ENCODE assay signal across 8 mouse cellular contexts in genomic region chr6:42257303-42257863, GRCm38 (mm10). TPM values are rescaled to one million over a fixed set of nuclear protein-coding genes. Genes with fewer than 3 reads are reported as not detected.
DNase-seq lines count a peak whose midpoint lies in the region; TF ChIP-seq lines count a peak whose summit lies in the region.
"Had no signal": no experiment of that assay in that cellular context is flagged by ENCODE, and none has a peak within 500 bp of the region (broad histone marks: within the 10 kb centered on the region; RNA-seq: fewer than 3 reads in every experiment).

No protein-coding gene starts in this region.

- no peak for TF ChIP-seq POLR2A in MEL (IDR thresholded peaks at IDR 0.05; ENCODE audit: control insufficient read depth in 1 of 2, insufficient read depth in 1 of 2, low read depth in 1 of 2, low read length in 2 of 2, poor library complexity in 1 of 2)
- no peak for TF ChIP-seq POLR2A in bone marrow, adult 2 months (IDR thresholded peaks at IDR 0.05; ENCODE audit: borderline replicate concordance, control insufficient read depth, low read depth, low read length)

- no peak overlapping the region for H3K4me3 ChIP-seq in MEL (ENCODE audit: control insufficient read depth in 1 of 2, insufficient read depth in 1 of 2, low read depth in 2 of 2, low read length in 2 of 2)
- H3K4me3 ChIP-seq in bone marrow, adult 2 months (replicated peaks; ENCODE audit: control insufficient read depth, low read depth, low read length), result no peak overlapping the region

- H3K27ac ChIP-seq in MEL (ENCODE audit: control insufficient read depth, low read depth, low read length), result no peak overlapping the region
- no peak overlapping the region for H3K27ac ChIP-seq in bone marrow, adult 2 months (ENCODE audit: control insufficient read depth, insufficient read depth, low read depth, low read length, poor library complexity)

- H3K79me2 ChIP-seq in MEL (ENCODE audit: control insufficient read depth, insufficient read depth, low read length, poor library complexity), result no peaks in the 10 kb centered on the region

- peak; percentile 52 for TF ChIP-seq RAD21 in MEL (IDR thresholded peaks at IDR 0.05; ENCODE audit: low read depth, low read length)

- peak; percentile 85 for DNase-seq in MEL (ENCODE audit: low read depth, low spot score)
- peak; percentile 21 for DNase-seq in fibroblast of lung, adult 2 months (ENCODE audit: low read depth)
- peak; percentile 48 to 59 for DNase-seq in heart, postnatal 36 days
- DNase-seq in layer of hippocampus, adult 18-20 months (ENCODE audit: low spot score in 2 of 2), result peak; percentile 15 to 71
- DNase-seq in lung, postnatal 36 days, result peak; percentile 85
- DNase-seq in right cerebral cortex, postnatal 14 days, result peak; percentile 38

- peak; percentile 81 to 85 for TF ChIP-seq EP300 in MEL (IDR thresholded peaks at IDR 0.05; ENCODE audit: low read depth in 1 of 2, low read length in 2 of 2)

- H3K36me3 ChIP-seq in MEL (ENCODE audit: control insufficient read depth in 1 of 2, insufficient read depth in 2 of 2, low read length in 2 of 2), result peaks cover 0 to 10% of the 10 kb centered on the region in 2 experiments; a peak in 2 of 4 replicates

- peaks cover 1 to 2% of the 10 kb centered on the region in 2 experiments; a peak in 2 of 4 replicates for H3K27me3 ChIP-seq in MEL (ENCODE audit: control insufficient read depth in 1 of 2, insufficient read depth in 2 of 2, low read length in 2 of 2)

- no peak overlapping the region for H3K9ac ChIP-seq in MEL (ENCODE audit: control insufficient read depth, low read depth, low read length, poor library complexity, severe bottlenecking)

- peaks cover 3 to 9% of the 10 kb centered on the region in 2 experiments; a peak in 3 of 4 replicates for H3K4me1 ChIP-seq in MEL (ENCODE audit: control insufficient read depth in 1 of 2, insufficient read depth in 2 of 2, low read length in 2 of 2)
- H3K4me1 ChIP-seq in bone marrow, adult 2 months (ENCODE audit: control insufficient read depth, insufficient read depth, low read length), result no peaks in the 10 kb centered on the region

- H3K9me3 ChIP-seq in MEL (replicated peaks; ENCODE audit: insufficient read depth, low read length), result no peaks in the 10 kb centered on the region

- intact Hi-C loops in heart, postnatal 36 days (cut with DNase I), result loop anchor here (1.0 kb wide), 1 partner anchor 30 kb away; no protein-coding TSS in a partner anchor

- WGBS in bone marrow, adult 2 months, result 11% methylated on average over 11 of the region's 11 CpGs

- TF ChIP-seq CTCF in MEL (IDR thresholded peaks at IDR 0.05 in 2 of 3, conservative IDR thresholded peaks at IDR 0.05 in 1 of 3; ENCODE audit: control insufficient read depth in 1 of 3, insufficient read depth in 1 of 3, low read depth in 2 of 3, low read length in 3 of 3, poor library complexity in 1 of 3, severe bottlenecking in 1 of 3), result peak; percentile 47 to 77 (median 74)
- peak; percentile 82 for TF ChIP-seq CTCF in bone marrow, adult 2 months (IDR thresholded peaks at IDR 0.05; ENCODE audit: control insufficient read depth, insufficient read depth, low read length)

TF ChIP-seq in MEL, 35 proteins besides CTCF, POLR2A, EP300 and RAD21 (continues in another document):
- TF ChIP-seq GATA1 (IDR thresholded peaks at IDR 0.05; ENCODE audit: low read depth, low read length) (peak; percentile 90), SIN3A (IDR thresholded peaks at IDR 0.05; ENCODE audit: low read length) (no peak; the same call in 1 of the 2 replicates), HCFC1 (IDR thresholded peaks at IDR 0.05; ENCODE audit: low read depth, low read length) (no peak), TAL1 (IDR thresholded peaks at IDR 0.05; ENCODE audit: low read length) (peak; percentile 61), MAX (IDR thresholded peaks at IDR 0.05; ENCODE audit: low read length) (no peak; the same call in 1 of the 2 replicates), ZKSCAN1 (IDR thresholded peaks at IDR 0.05; ENCODE audit: low read depth, low read length) (no peak), MYB (IDR thresholded peaks at IDR 0.05; ENCODE audit: low read depth, low read length) (no peak), UBTF (IDR thresholded peaks at IDR 0.05; ENCODE audit: borderline replicate concordance, insufficient read depth, low read depth, low read length) (no peak), TCF12 (IDR thresholded peaks at IDR 0.05; ENCODE audit: low read depth, low read length) (peak; percentile 86), MAZ (IDR thresholded peaks at IDR 0.05; ENCODE audit: low read depth, low read length) (no peak), TBP (IDR thresholded peaks at IDR 0.05; ENCODE audit: low read depth, low read length) (no peak), SMC3 (IDR thresholded peaks at IDR 0.05; ENCODE audit: low read depth, low read length) (peak; percentile 74), RCOR1 (IDR thresholded peaks at IDR 0.05; ENCODE audit: low read depth, low read length) (peak; percentile 92), POLR2AphosphoS2 (IDR thresholded peaks at IDR 0.05; ENCODE audit: low read length) (no peak), KAT2A (conservative IDR thresholded peaks at IDR 0.05; ENCODE audit: low read depth, low read length) (no peak), ETS1 (IDR thresholded peaks at IDR 0.05; ENCODE audit: low read depth, low read length) (peak; percentile 82), ZMIZ1 (IDR thresholded peaks at IDR 0.05; ENCODE audit: low read depth, low read length) (no peak), MEF2A (IDR thresholded peaks at IDR 0.05; ENCODE audit: extremely low read depth, insufficient replicate concordance, low read depth, low read length, poor library complexity, severe bottlenecking) (no peak), GABPA (IDR thresholded peaks at IDR 0.05; ENCODE audit: low read depth, low read length) (no peak), MYC (IDR thresholded peaks at IDR 0.05; ENCODE audit: low read depth, low read length) (no peak), POLR2AphosphoS5 (IDR thresholded peaks at IDR 0.05; ENCODE audit: borderline replicate concordance, low read depth, low read length) (no peak), NELFE (IDR thresholded peaks at IDR 0.05; ENCODE audit: low read depth, low read length) (no peak), MAFK (IDR thresholded peaks at IDR 0.05; ENCODE audit: borderline replicate concordance, low read depth, low read length) (no peak; the same call in 1 of the 2 replicates), E2F4 (IDR thresholded peaks at IDR 0.05; ENCODE audit: borderline replicate concordance, low read depth, low read length) (no peak), USF1 (IDR thresholded peaks at IDR 0.05; ENCODE audit: low read depth, low read length) (no peak), NRF1 (IDR thresholded peaks at IDR 0.05; ENCODE audit: insufficient read depth, low read depth, low read length, poor library complexity, severe bottlenecking) (no peak), ELF1 (IDR thresholded peaks at IDR 0.05; ENCODE audit: low read depth, low read length) (no peak), CHD1 (IDR thresholded peaks at IDR 0.05; ENCODE audit: low read depth, low read length) (no peak), JUND (IDR thresholded peaks at IDR 0.05; ENCODE audit: low read depth, low read length) (no peak), CHD2 (IDR thresholded peaks at IDR 0.05; ENCODE audit: low read length) (no peak), USF2 (IDR thresholded peaks at IDR 0.05; ENCODE audit: borderline replicate concordance in 1 of 2, insufficient read depth in 1 of 2, low read depth in 1 of 2, low read length in 2 of 2) (no peak), BHLHE40 (IDR thresholded peaks at IDR 0.05; ENCODE audit: borderline replicate concordance, low read depth, low read length) (no peak), ZNF384 (IDR thresholded peaks at IDR 0.05; ENCODE audit: low read depth, low read length) (peak; percentile 97)

RNA-seq across cellular contexts. Expression of gene Tmem139, which starts 4.4 kb away (rescaled TPM):
- total RNA-seq in MEL (2012; rRNA removed), result not detected in 2 replicates
- under 1 TPM in 1 of 2 experiments, not detected in 1; 0.08 TPM for polyA plus RNA-seq in MEL (2012; ENCODE audit: insufficient read depth in 1 of 2, insufficient read length in 2 of 2, low read depth in 1 of 2, low replicate concordance in 2 of 2, missing spikeins in 1 of 2)
- not detected in 2 replicates for polyA plus RNA-seq in bone marrow, adult 2 months (2011; ENCODE audit: insufficient read depth, insufficient read length, low replicate concordance, missing spikeins)
- under 1 TPM in 1 of 2 experiments, not detected in 1; 0.25 TPM for total RNA-seq in heart, postnatal 36 days (2021)
- not detected for total RNA-seq in layer of hippocampus, adult 18-20 months (2021)
- total RNA-seq: layer of hippocampus, adult 8-10 months had no signal

RNA-seq across cellular contexts. Expression of gene Casp2, which starts 7.4 kb away (rescaled TPM):
- total RNA-seq in MEL (2012; rRNA removed), result 21.3 and 22.2 TPM in 2 replicates
- polyA plus RNA-seq in MEL (2012; ENCODE audit: insufficient read depth in 1 of 2, insufficient read length in 2 of 2, low read depth in 1 of 2, low replicate concordance in 2 of 2, missing spikeins in 1 of 2), result 10 to 100 TPM in 1 of 2 experiments, not detected in 1; 42.3 TPM
- 20.9 and 27.5 TPM in 2 replicates for polyA plus RNA-seq in bone marrow, adult 2 months (2011; ENCODE audit: insufficient read depth, insufficient read length, low replicate concordance, missing spikeins)
- total RNA-seq in heart, postnatal 36 days (2021), result 10 to 100 TPM; 10.8 to 11.3 TPM
- total RNA-seq in layer of hippocampus, adult 18-20 months (2021), result 10 to 100 TPM; 17.4 to 24.0 TPM

RNA-seq across cellular contexts. Expression of gene Gstk1, which starts 11.6 kb away (rescaled TPM):
- total RNA-seq in MEL (2012; rRNA removed), result 1.2 and 1.4 TPM in 2 replicates
- 1 to 10 TPM in 1 of 2 experiments, not detected in 1; 1.2 TPM for polyA plus RNA-seq in MEL (2012; ENCODE audit: insufficient read depth in 1 of 2, insufficient read length in 2 of 2, low read depth in 1 of 2, low replicate concordance in 2 of 2, missing spikeins in 1 of 2)
- polyA plus RNA-seq in bone marrow, adult 2 months (2011; ENCODE audit: insufficient read depth, insufficient read length, low replicate concordance, missing spikeins), result 1.3 and 8.3 TPM in 2 replicates
- total RNA-seq in heart, postnatal 36 days (2021), result 100 to 1,000 TPM; 135 to 146 TPM
- total RNA-seq in layer of hippocampus, adult 18-20 months (2021), result 10 to 100 TPM; 10.3 to 13.3 TPM

RNA-seq across cellular contexts. Expression of gene Clcn1, which starts 29.1 kb away (rescaled TPM):
- 0.04 and 0.10 TPM in 2 replicates for total RNA-seq in MEL (2012; rRNA removed)
- polyA plus RNA-seq in MEL (2012; ENCODE audit: insufficient read depth in 1 of 2, insufficient read length in 2 of 2, low read depth in 1 of 2, low replicate concordance in 2 of 2, missing spikeins in 1 of 2), result under 1 TPM in 1 of 2 experiments, not detected in 1; 0.22 TPM
- 2.1 and 4.2 TPM in 2 replicates for polyA plus RNA-seq in bone marrow, adult 2 months (2011; ENCODE audit: insufficient read depth, insufficient read length, low replicate concordance, missing spikeins)
- total RNA-seq in heart, postnatal 36 days (2021), result 1 to 10 TPM; 4.3 to 5.8 TPM
- total RNA-seq in layer of hippocampus, adult 18-20 months (2021), result 1 to 10 TPM; 2.8 to 3.6 TPM

RNA-seq across cellular contexts. Expression of gene Tas2r144, which starts 42.3 kb away (rescaled TPM):
- total RNA-seq in MEL (2012; rRNA removed), result not detected in 2 replicates
- not detected for polyA plus RNA-seq in MEL (2012; ENCODE audit: insufficient read depth in 1 of 2, insufficient read length in 2 of 2, low read depth in 1 of 2, low replicate concordance in 2 of 2, missing spikeins in 1 of 2)
- not detected in 2 replicates for polyA plus RNA-seq in bone marrow, adult 2 months (2011; ENCODE audit: insufficient read depth, insufficient read length, low replicate concordance, missing spikeins)
- total RNA-seq in heart, postnatal 36 days (2021), result not detected
- total RNA-seq in layer of hippocampus, adult 18-20 months (2021), result not detected
- total RNA-seq: layer of hippocampus, adult 8-10 months had no signal

Comparison
In these comparisons a context has a peak if more than half of its experiments do, and no peak if none do; other contexts are left out.
1. DNase-seq: peak in every context shown above with its lines; median percentile 85 in MEL; 85 in lung, postnatal 36 days; 54 in heart, postnatal 36 days; 43 in layer of hippocampus, adult 18-20 months; 38 in right cerebral cortex, postnatal 14 days; 21 in fibroblast of lung, adult 2 months.
2. RNA of gene Gstk1, which starts 11.6 kb away (total RNA-seq): 135 to 146 TPM in heart, postnatal 36 days; 10.3 to 13.3 TPM in layer of hippocampus, adult 18-20 months and 1.2 to 1.4 TPM in MEL; every median in the first group is over 4 times any median in the second.